Mouse (Mus musculus): ENCODE measurements at regions not wholly inside any gene's neighbourhood (a gene's known extent, or its start where the extent isn't known, plus 50 kb on each side); places are given as distances from the start of the nearest gene placed in this dataset.

DNA sequence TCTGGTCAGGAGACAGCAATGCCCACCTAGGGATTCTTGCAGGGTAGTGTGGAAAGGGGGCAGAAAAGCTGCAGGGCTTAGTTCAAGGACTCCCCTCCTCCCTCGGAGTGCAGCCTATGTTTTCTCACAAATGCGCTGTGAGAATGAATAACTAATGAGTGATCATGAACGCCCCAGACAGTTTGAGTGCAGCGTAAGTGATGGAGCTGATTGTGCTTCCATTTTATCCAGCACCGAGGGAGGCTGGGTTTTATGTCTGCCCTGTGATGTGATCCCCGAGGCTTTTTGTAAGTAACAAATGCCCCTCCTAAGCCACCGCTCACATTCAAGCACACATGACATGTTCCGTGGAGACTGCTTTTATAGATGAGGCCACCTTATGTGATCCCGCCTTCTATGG lies 85.9 kb downstream of the Kbtbd8 start:
- TF ChIP-seq CTCF (IDR thresholded peaks at IDR 0.05; ENCODE audit: borderline replicate concordance, insufficient read depth, low read depth, low read length), result no peak
- no peak for TF ChIP-seq POLR2A (IDR thresholded peaks at IDR 0.05; ENCODE audit: borderline replicate concordance, insufficient read depth, low read length)

All from cerebellum, adult 2 months (tissue).